Mouse (Mus musculus) E14TG2a.4 (cell line): ENCODE measurements around the gene Acot7.

Source experiments
- CTCF ChIP-seq: conservative IDR thresholded peaks from 2 replicates; pipeline ENCODE4 v1.5.1; 2014; ENCODE audit warnings: low read length
- NANOG ChIP-seq: IDR thresholded peaks from 2 replicates; pipeline ENCODE4 v1.6.1; 2014; ENCODE audit warnings: borderline replicate concordance, low read length, mixed read lengths
- POU5F1 ChIP-seq: IDR thresholded peaks from 2 replicates; pipeline ENCODE4 v1.6.1; 2014; ENCODE audit warnings: low read length, borderline replicate concordance

- TF ChIP-seq CTCF, result no peak
- TF ChIP-seq NANOG, result no peak
- TF ChIP-seq POU5F1, result no peak
Observed at GRCm38 (mm10) chr4:152128784-152129183, 49.1 kb upstream of the Acot7 start.
